Mouse (Mus musculus): ENCODE results near the gene Olfr933. TPM values are rescaled to one million over a fixed set of nuclear protein-coding genes. Genes with fewer than 3 reads are reported as not detected.

Olfr933 gene
- polyA plus RNA-seq (2015; fragmentation: Nextera tagmentation; extraction: Ambion mirVana): not detected in 2 replicates

DNA sequence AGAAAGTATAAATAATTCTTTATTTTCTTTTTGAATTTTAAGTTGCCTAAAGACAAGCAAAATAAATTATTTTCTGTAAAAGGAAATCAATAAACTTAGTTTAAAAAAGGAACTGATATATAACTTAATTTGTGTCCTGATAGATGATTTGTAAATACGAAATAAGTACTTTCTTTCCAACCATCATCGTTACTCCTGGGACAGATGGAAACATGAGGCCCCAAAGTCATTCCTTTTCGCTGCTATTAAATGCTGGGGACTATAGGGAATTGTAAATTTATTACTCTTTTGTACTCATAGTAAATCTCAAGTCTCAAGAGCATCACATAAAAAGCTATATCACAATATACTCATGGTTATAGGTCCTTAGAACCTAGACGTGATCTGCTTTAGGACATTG, at the start of gene Olfr933:
Gene Olfr933 (plus strand): TSS at position 301 of the 400 bp plus-strand sequence.
- H3K4me2 ChIP-seq (ENCODE audit: low read length): no peak within 1 kb of the TSS
- no peaks in the 10 kb centered on the region for H3K27me3 ChIP-seq (replicated peaks; ENCODE audit: control insufficient read depth, insufficient read depth, low read length)
- H3K4me3 ChIP-seq (ENCODE audit: low read length): no peak within 1 kb of the TSS
- 81% methylated on average over 4 of the region's 4 CpGs for WGBS
- H3K9me3 ChIP-seq (ENCODE audit: control insufficient read depth, low read length): no peaks in the 10 kb centered on the region
- no peaks in the 10 kb centered on the region for H3K36me3 ChIP-seq (ENCODE audit: control insufficient read depth, insufficient read depth, low read length)
- no peaks in the 10 kb centered on the region for H3K4me1 ChIP-seq (ENCODE audit: control insufficient read depth, insufficient read depth, low read depth, low read length)
- no peak within 1 kb of the TSS for H3K9ac ChIP-seq (ENCODE audit: low read depth, low read length)
- H3K27ac ChIP-seq (ENCODE audit: low read depth, low read length): no peak within 1 kb of the TSS
- no peak for ATAC-seq

DNA sequence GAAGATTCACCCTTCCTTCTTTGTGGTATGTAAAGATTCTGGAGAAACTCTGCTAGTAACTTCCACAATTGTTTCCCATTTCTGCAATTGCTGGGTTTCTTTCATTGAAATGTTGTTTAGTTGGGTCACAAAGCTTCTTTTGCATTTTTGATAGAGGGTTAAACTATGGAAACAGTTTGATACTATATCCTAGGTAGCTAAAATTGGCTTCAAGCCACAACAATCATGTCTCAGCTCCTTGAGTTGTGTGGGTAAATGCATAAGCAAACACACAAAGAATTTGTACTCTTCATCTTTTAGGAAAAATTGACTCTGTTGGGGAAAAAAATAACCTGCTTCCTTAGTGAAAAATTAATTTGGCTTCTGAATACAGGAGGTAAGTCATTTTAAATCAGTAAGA, 42.6 kb upstream of the Olfr933 start, which contains the start of gene Olfr930:
Gene Olfr930 (plus strand): TSS at position 301 of the 400 bp plus-strand sequence.
- no peak within 1 kb of the TSS for H3K27ac ChIP-seq (ENCODE audit: low read depth, low read length)
- no peak for ATAC-seq
- no peaks in the 10 kb centered on the region for H3K36me3 ChIP-seq (ENCODE audit: control insufficient read depth, insufficient read depth, low read length)
- no peak within 1 kb of the TSS for H3K9ac ChIP-seq (ENCODE audit: low read depth, low read length)
- H3K27me3 ChIP-seq (replicated peaks; ENCODE audit: control insufficient read depth, insufficient read depth, low read length): no peaks in the 10 kb centered on the region
- no peaks in the 10 kb centered on the region for H3K4me1 ChIP-seq (ENCODE audit: control insufficient read depth, insufficient read depth, low read depth, low read length)
- no peak within 1 kb of the TSS for H3K4me3 ChIP-seq (ENCODE audit: low read length)
- H3K9me3 ChIP-seq (ENCODE audit: control insufficient read depth, low read length): no peaks in the 10 kb centered on the region
- no peak within 1 kb of the TSS for H3K4me2 ChIP-seq (ENCODE audit: low read length)

DNA sequence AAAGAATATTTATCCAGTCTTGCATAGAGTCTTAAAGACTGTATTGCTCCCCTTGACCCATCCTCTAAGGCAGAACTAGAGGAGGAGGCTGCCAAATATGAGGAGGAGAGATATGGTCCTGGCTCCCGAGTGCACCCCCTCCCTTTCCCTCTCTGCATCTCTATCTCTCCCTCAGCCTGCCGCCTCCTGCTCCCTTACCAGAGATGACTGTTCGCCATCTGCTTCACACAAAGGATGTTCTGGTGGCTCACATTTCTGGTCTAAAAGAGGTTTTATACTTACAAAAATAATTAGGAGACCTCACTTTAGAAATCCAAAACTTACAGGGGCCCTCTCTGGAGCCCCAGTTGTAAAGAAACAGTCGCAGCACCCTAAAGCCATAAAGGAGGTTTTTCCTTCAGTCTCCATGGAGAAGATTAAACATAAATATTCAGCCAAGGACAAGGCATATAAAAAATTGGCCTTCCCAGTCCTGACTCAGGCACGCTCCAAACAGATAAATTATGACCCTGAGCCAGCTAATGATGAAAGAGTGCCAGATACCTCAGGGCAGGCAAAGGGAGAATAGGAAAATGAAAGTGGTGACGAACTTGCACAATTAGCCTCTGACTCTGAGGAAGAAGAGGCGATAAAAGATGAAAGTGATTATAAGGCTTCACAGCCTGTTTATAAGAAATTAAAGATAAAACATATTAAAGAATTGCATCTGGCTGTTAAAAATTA, 18.6 kb upstream of the Olfr933 start:
- Histone ChIP-seq H3K4me1 (ENCODE audit: control insufficient read depth, insufficient read depth, low read depth, low read length) (no peaks in the 10 kb centered on the region), H3K36me3 (ENCODE audit: control insufficient read depth, insufficient read depth, low read length) (no peaks in the 10 kb centered on the region), H3K27ac (ENCODE audit: low read depth, low read length) (no peak overlapping the region), H3K4me2 (ENCODE audit: low read length) (no peak overlapping the region), H3K27me3 (replicated peaks; ENCODE audit: control insufficient read depth, insufficient read depth, low read length) (no peaks in the 10 kb centered on the region), H3K9me3 (ENCODE audit: control insufficient read depth, low read length) (no peaks in the 10 kb centered on the region), H3K4me3 (ENCODE audit: low read length) (no peak overlapping the region), H3K9ac (ENCODE audit: low read depth, low read length) (no peak overlapping the region)
- WGBS: 77% methylated on average over 7 of the region's 7 CpGs
- ATAC-seq: no peak

DNA sequence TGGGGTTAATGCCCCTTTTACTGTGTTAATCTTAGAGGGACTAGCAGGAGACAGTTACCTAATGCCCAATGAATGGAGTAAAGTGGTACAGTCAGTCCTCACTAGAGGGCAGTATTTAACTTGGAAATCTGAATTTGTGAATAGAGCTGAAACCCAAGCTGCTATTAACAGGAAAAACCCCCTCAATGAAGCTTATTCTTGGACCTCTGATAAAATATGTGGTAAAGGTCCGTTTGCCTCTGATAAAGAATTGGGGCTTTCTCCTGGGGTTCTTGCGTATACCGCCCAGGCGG, 18.0 kb upstream of the Olfr933 start:
- Histone ChIP-seq H3K27ac (ENCODE audit: low read depth, low read length) (no peak overlapping the region), H3K27me3 (replicated peaks; ENCODE audit: control insufficient read depth, insufficient read depth, low read length) (no peaks in the 10 kb centered on the region), H3K4me2 (ENCODE audit: low read length) (no peak overlapping the region), H3K36me3 (ENCODE audit: control insufficient read depth, insufficient read depth, low read length) (no peaks in the 10 kb centered on the region), H3K4me3 (ENCODE audit: low read length) (no peak overlapping the region), H3K9me3 (ENCODE audit: control insufficient read depth, low read length) (no peaks in the 10 kb centered on the region), H3K9ac (ENCODE audit: low read depth, low read length) (no peak overlapping the region), H3K4me1 (ENCODE audit: control insufficient read depth, insufficient read depth, low read depth, low read length) (no peaks in the 10 kb centered on the region)
- WGBS: 88% methylated on average over 4 of the region's 4 CpGs
- no peak for ATAC-seq

DNA sequence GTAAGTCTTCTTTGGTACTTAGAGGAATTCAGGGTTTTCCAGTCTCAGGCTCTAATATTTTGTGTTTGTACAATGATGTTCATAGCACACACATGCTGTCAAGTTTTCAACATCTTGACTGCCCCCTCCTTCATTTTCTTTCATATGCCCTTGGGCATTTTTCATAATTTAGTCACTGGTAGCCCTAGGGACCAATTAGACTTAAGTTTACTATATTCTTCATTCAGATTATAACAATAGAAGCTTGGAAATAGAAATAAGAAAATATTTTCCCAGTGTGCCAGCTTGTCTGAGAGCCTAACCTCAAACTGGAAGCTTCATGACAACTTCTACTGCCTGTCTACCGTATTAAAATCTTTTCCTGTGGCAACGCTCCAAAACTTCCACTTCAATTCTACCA, 16.1 kb downstream of the Olfr933 start, which contains the start of gene Olfr934:
Gene Olfr934 (minus strand): TSS at position 101 of the 400 bp plus-strand sequence.
- WGBS: 89% methylated on average over 2 of the region's 2 CpGs
- Histone ChIP-seq H3K4me3 (ENCODE audit: low read length) (no peak within 1 kb of the TSS), H3K27ac (ENCODE audit: low read depth, low read length) (no peak within 1 kb of the TSS), H3K9ac (ENCODE audit: low read depth, low read length) (no peak within 1 kb of the TSS), H3K4me2 (ENCODE audit: low read length) (no peak within 1 kb of the TSS), H3K36me3 (ENCODE audit: control insufficient read depth, insufficient read depth, low read length) (no peaks in the 10 kb centered on the region), H3K9me3 (ENCODE audit: control insufficient read depth, low read length) (no peaks in the 10 kb centered on the region), H3K27me3 (replicated peaks; ENCODE audit: control insufficient read depth, insufficient read depth, low read length) (no peaks in the 10 kb centered on the region), H3K4me1 (ENCODE audit: control insufficient read depth, insufficient read depth, low read depth, low read length) (no peaks in the 10 kb centered on the region)
- no peak for ATAC-seq

DNA sequence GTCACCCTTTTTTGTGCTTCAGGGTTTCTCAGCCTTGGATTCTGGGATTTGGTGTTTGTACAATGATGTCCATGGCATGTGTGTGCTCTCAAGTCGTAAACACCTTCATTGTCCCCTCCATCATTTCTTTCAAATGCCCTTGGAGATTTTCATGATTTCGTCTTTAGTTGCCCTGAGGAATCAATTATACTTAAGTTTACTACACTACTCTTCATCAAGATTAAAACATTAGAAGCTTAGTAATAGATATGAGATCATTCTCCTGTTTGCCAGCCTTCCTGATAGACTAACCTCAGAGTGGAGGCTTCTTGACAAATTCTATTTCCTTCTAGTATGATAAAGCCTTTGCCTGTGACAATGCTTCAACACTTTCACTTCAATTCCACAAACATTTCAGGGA, 27.5 kb downstream of the Olfr933 start, which contains the start of gene Olfr935:
Gene Olfr935 (minus strand): TSS at position 101 of the 400 bp plus-strand sequence.
- 77% methylated on average over 2 of the region's 2 CpGs for WGBS
- Histone ChIP-seq H3K4me2 (ENCODE audit: low read length) (no peak within 1 kb of the TSS), H3K9ac (ENCODE audit: low read depth, low read length) (no peak within 1 kb of the TSS), H3K27me3 (replicated peaks; ENCODE audit: control insufficient read depth, insufficient read depth, low read length) (no peaks in the 10 kb centered on the region), H3K4me3 (ENCODE audit: low read length) (no peak within 1 kb of the TSS), H3K36me3 (ENCODE audit: control insufficient read depth, insufficient read depth, low read length) (no peaks in the 10 kb centered on the region), H3K4me1 (ENCODE audit: control insufficient read depth, insufficient read depth, low read depth, low read length) (no peaks in the 10 kb centered on the region), H3K9me3 (ENCODE audit: control insufficient read depth, low read length) (no peaks in the 10 kb centered on the region), H3K27ac (ENCODE audit: low read depth, low read length) (no peak within 1 kb of the TSS)
- no peak for ATAC-seq

DNA sequence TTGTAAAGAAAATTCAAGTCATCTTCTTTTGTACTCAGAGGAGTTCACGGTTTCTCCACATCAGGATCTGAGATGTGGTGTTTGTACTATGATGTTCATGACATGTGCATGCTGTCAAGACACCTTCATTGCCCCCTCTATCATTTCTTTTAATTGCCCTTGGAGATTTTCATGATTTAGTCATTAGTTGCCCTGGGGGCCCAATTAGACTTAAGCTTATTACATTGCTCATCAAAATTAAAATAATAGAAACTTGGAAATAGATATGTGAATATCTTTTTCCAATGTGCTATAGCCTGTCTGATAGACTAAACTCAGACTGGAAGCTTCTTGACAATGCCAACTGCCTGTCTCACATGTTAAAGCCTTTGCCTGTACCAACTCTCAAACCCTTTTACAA, 51.2 kb downstream of the Olfr933 start, which contains the start of gene Olfr146:
Gene Olfr146 (minus strand): TSS at position 101 of the 400 bp plus-strand sequence.
- WGBS: 84% methylated on average over 1 of the region's 1 CpGs
- Histone ChIP-seq H3K4me3 (ENCODE audit: low read length) (no peak within 1 kb of the TSS), H3K27me3 (replicated peaks; ENCODE audit: control insufficient read depth, insufficient read depth, low read length) (no peaks in the 10 kb centered on the region), H3K27ac (ENCODE audit: low read depth, low read length) (no peak within 1 kb of the TSS), H3K4me1 (ENCODE audit: control insufficient read depth, insufficient read depth, low read depth, low read length) (no peaks in the 10 kb centered on the region), H3K9ac (ENCODE audit: low read depth, low read length) (no peak within 1 kb of the TSS), H3K9me3 (ENCODE audit: control insufficient read depth, low read length) (no peaks in the 10 kb centered on the region), H3K36me3 (ENCODE audit: control insufficient read depth, insufficient read depth, low read length) (no peaks in the 10 kb centered on the region), H3K4me2 (ENCODE audit: low read length) (no peak within 1 kb of the TSS)
- ATAC-seq: no peak

Other genes with a start within 250 kb of the Olfr933 start
- gene Olfr920, start 220.0 kb upstream of the Olfr933 start, polyA plus RNA-seq (2015; fragmentation: Nextera tagmentation; extraction: Ambion mirVana): not detected in 2 replicates
- gene Olfr921, start 199.2 kb upstream of the Olfr933 start, polyA plus RNA-seq (2015; fragmentation: Nextera tagmentation; extraction: Ambion mirVana): not detected in 2 replicates
- gene Olfr922, start 157.7 kb upstream of the Olfr933 start, polyA plus RNA-seq (2015; fragmentation: Nextera tagmentation; extraction: Ambion mirVana): not detected in 2 replicates
- not detected in 2 replicates for gene Olfr923, start 145.8 kb upstream of the Olfr933 start, polyA plus RNA-seq (2015; fragmentation: Nextera tagmentation; extraction: Ambion mirVana)
- gene Olfr924, start 127.9 kb upstream of the Olfr933 start, polyA plus RNA-seq (2015; fragmentation: Nextera tagmentation; extraction: Ambion mirVana): not detected in 2 replicates
- not detected in 2 replicates for gene Olfr26, start 117.3 kb upstream of the Olfr933 start, polyA plus RNA-seq (2015; fragmentation: Nextera tagmentation; extraction: Ambion mirVana)
- not detected in 2 replicates for gene Olfr926, start 95.2 kb upstream of the Olfr933 start, polyA plus RNA-seq (2015; fragmentation: Nextera tagmentation; extraction: Ambion mirVana)
- gene Olfr930, start 42.5 kb upstream of the Olfr933 start, polyA plus RNA-seq (2015; fragmentation: Nextera tagmentation; extraction: Ambion mirVana): not detected in 2 replicates
- not detected in 2 replicates for gene Olfr934, start 16.0 kb downstream of the Olfr933 start, polyA plus RNA-seq (2015; fragmentation: Nextera tagmentation; extraction: Ambion mirVana)
- gene Olfr935, start 27.4 kb downstream of the Olfr933 start, polyA plus RNA-seq (2015; fragmentation: Nextera tagmentation; extraction: Ambion mirVana): not detected in 2 replicates
- gene Olfr146, start 51.1 kb downstream of the Olfr933 start, polyA plus RNA-seq (2015; fragmentation: Nextera tagmentation; extraction: Ambion mirVana): not detected in 2 replicates
- gene Olfr937, start 92.6 kb downstream of the Olfr933 start, polyA plus RNA-seq (2015; fragmentation: Nextera tagmentation; extraction: Ambion mirVana): not detected in 2 replicates
- not detected in 2 replicates for gene Olfr938, start 106.6 kb downstream of the Olfr933 start, polyA plus RNA-seq (2015; fragmentation: Nextera tagmentation; extraction: Ambion mirVana)
- not detected in 2 replicates for gene Olfr27, start 155.8 kb downstream of the Olfr933 start, polyA plus RNA-seq (2015; fragmentation: Nextera tagmentation; extraction: Ambion mirVana)
- gene Olfr943, start 194.0 kb downstream of the Olfr933 start, polyA plus RNA-seq (2015; fragmentation: Nextera tagmentation; extraction: Ambion mirVana): not detected in 2 replicates
- not detected in 2 replicates for gene Olfr944, start 229.6 kb downstream of the Olfr933 start, polyA plus RNA-seq (2015; fragmentation: Nextera tagmentation; extraction: Ambion mirVana)